Mouse (Mus musculus): ENCODE measurements around the gene Ahdc1. TPM values are rescaled to one million over a fixed set of nuclear protein-coding genes. Genes with fewer than 3 reads are reported as not detected.

The Ahdc1 gene
- total RNA-seq, 2 experiments from 2014 or later = 72.1 to 86.9 TPM

DNA sequence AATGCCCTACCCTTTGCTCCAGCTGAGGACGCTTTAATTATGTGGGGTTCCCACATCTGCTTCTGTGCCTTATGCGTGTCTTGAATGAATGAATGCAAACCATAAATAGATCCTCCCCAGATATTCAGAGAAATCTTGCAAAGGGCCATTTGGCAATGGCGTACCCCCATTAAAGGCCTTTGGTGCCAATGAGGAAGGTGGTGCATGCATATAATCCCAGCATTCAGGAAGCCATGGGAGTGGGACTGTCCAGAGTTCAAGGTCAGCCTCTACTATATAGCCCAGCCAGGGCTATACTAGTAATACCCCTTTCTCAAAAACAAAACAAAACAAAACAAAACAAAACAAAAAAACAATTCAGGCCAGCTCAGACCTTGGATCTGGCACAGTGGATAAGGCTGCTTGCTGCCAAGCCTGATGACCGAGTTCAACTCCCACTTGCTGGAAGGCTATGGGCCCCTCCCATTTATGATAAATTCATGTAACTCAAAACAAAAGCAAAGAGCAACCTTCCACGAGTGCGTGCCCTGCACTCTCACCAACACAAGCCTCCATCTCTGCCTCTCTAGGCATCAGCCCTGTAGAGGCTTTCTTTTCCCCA lies 107.8 kb downstream of the Ahdc1 start:
- no peak for DNase-seq (ENCODE audit: low spot score in 2 of 2)

DNA sequence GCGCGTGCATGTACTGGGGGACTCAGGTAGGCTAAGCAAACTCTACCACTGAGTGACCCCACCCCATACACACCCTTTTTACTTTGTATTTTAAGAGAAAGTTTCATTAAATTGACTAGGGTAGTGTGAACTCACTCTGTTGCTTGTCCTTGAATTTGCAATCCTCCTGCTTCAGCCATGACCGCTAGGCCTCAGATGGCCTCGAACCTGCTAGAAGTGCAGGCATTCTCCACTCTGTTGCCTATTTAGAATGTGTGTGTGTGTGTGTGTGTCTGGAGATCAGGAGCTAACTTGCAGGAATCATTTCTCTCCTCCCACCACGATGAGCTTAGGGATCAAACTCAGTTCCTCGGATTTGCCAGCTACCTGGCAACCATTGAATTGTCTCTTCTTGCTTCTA lies 108.5 kb downstream of the Ahdc1 start:
- DNase-seq (ENCODE audit: low spot score in 2 of 2) = no peak

DNA sequence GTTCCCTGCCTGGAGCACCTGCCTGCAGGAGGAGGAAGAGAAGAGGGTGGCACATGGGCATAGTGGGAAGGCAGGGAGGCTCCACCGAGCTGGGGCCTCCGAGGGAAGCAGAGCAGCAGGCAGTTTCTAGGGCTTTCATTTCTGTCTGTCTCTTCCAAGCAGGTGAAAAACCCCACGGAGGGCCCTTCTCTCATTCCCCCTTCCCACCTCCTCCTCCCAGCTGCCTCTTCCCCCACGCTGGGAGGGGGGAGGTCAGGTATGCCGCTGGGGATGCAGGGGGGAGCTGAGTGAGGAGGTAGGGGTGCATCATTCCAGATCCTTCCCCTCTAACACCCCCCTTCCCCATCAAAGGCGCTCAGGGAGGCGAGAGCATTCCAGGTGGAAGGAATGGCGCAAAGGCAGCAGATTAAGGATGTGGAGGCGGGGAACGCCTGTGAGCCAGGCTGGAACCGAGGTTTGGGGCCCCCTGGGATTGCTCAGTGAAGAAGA lies 109.8 kb downstream of the Ahdc1 start:
- DNase-seq (ENCODE audit: low spot score in 2 of 2) = no peak

DNA sequence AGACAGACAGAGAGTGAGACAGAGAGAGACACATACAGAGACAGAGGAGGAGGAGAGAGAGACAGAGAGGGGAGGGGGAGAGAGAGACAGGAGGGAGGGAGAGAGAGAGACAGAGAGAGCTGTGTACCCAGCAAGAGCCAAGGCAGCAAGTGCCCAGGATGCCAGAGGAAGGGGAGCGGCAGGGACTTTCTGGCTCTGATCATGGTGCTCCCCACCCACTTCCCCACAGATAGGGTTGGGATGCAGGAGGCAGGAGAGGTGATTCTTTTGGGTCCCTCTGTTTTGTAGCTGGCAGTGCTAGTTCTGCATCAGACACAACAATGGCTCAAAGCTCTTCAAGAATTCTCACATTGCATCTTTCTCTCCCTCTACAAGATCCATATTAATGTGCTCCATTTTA lies 110.4 kb downstream of the Ahdc1 start:
- DNase-seq (ENCODE audit: low spot score in 2 of 2) = no peak

DNA sequence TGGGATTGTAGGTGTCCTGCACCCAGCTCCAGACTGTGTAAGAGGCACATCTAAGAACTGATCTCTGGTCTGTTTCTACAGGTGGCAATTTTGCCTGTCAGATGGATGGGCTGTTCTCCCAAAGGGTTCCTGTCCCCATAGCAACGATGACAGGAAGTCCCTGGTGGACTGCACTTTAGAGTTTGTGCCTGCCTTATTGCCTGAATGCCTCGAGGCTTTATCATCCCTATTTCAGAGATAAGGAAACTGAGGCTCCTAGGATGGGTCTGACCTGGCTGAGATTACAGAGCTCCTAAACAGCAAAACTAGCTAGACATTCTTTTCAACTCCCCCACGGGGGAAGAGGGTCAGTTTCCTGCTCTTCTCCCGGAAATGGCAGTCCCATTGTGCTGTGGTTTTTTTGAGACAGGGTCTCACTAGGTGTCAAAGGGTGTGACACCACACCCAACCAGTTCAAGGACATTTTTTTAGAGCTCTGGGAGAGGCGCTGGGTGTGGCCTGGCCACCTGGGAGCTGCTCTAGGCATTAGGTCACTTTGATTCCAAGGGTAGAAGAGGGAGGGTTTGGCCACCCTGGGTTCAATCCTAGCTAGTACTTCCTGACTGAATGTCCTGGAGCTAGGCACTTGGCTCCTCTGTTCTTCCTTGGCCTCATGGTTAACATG lies 111.0 kb downstream of the Ahdc1 start:
- DNase-seq (ENCODE audit: low spot score in 2 of 2) = no peak

DNA sequence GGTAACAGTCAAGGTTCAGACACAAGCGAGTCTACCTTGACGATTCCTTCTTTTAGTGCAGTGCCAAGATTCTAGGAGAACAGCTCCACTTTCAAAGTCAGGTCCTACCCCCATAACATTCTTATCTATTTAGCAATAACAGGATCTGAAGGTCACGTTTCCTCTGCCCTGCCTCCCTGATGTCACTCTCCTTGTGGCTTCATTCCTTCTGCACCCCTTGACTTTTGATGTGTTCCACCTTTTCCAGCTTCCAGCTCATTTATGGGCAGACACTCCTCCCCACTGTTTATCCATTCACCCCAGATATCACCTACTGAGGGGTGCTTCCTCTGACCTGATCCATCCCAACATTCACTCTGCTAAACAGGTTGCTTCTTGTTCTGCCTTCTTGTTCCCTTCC lies 116.0 kb downstream of the Ahdc1 start:
- DNase-seq (ENCODE audit: low spot score in 2 of 2) = no peak

Other genes with a start within 250 kb of the Ahdc1 start
- 1 to 10 TPM; 5.2 to 7.2 TPM for gene Rpa2, start 242.9 kb upstream of the Ahdc1 start, total RNA-seq (2021)
- 1 to 10 TPM; 1.7 to 3.3 TPM for gene Themis2, start 214.9 kb upstream of the Ahdc1 start, total RNA-seq (2021)
- gene Ppp1r8, start 168.1 kb upstream of the Ahdc1 start, total RNA-seq (2021) = 10 to 100 TPM; 31.2 to 41.0 TPM
- 10 to 100 TPM; 58.8 to 59.2 TPM for gene Stx12, start 126.8 kb upstream of the Ahdc1 start, total RNA-seq (2021)
- gene Fam76a, start 88.7 kb upstream of the Ahdc1 start, total RNA-seq (2021) = 10 to 100 TPM; 25.2 to 26.1 TPM
- under 1 TPM; 0.43 to 0.58 TPM for gene Fgr, start 37.2 kb upstream of the Ahdc1 start, total RNA-seq (2021)
- 100 to 1,000 TPM in 1 of 2 experiments, 10 to 100 TPM in 1; 97.5 to 102 TPM for gene Wasf2, start 119.2 kb downstream of the Ahdc1 start, total RNA-seq (2021)
- gene Cd164l2, start 200.9 kb downstream of the Ahdc1 start, total RNA-seq (2021) = 1 to 10 TPM; 1.1 to 2.6 TPM
- gene Gpr3, start 201.3 kb downstream of the Ahdc1 start, total RNA-seq (2021) = 1 to 10 TPM in 1 of 2 experiments, under 1 TPM in 1; 0.26 to 1.2 TPM
- gene Map3k6, start 229.6 kb downstream of the Ahdc1 start, total RNA-seq (2021) = 10 to 100 TPM; 30.7 to 34.2 TPM

All from adrenal gland, adult 18-20 months (tissue).